24 mouse cellular contexts compared by ENCODE assay signal in the genomic region with DNA sequence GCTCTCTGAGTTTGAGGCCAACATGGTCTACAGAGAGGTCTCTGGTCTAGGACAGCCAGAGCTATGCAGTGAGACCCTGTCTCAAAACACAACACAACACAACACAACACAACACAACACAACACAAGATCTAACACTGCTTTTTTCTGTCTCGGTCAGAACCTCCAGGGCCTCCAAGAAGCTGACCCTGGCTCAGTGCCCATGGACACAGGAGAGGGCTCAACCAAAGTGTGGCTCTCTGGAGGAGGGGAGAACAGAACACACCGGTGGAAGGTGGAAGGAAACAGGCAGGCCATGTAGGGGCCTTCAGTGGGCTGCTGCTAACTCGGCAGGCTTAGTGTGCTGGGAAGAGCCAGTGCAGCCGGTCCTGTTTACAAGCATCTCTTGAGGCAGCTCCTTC. TPM values are rescaled to one million over a fixed set of nuclear protein-coding genes. Genes with fewer than 3 reads are reported as not detected.
DNase-seq lines count a peak whose midpoint lies in the region; ATAC-seq and TF ChIP-seq lines count a peak whose summit lies in the region.
"Had no signal": no experiment of that assay in that cellular context is flagged by ENCODE, and none has a peak within 500 bp of the region (broad histone marks: within the 10 kb centered on the region; RNA-seq: fewer than 3 reads in every experiment).

No protein-coding gene starts in this region.

- peaks cover 43% of the 10 kb centered on the region for H3K4me1 ChIP-seq in neural tube, embryonic 13.5 days (replicated peaks)
- peaks cover 63% of the 10 kb centered on the region for H3K4me1 ChIP-seq in neural tube, embryonic 15.5 days

- H3K27ac ChIP-seq in layer of hippocampus, adult 2 months = peak overlapping the region; percentile 99
- H3K27ac ChIP-seq in neural tube, embryonic 13.5 days (replicated peaks) = peak overlapping the region; percentile 3; the same call in 1 of the 2 replicates
- H3K27ac ChIP-seq in neural tube, embryonic 15.5 days (replicated peaks) = no peak overlapping the region
- H3K27ac ChIP-seq: embryonic facial prominence, embryonic 12.5 days; forebrain, embryonic 12.5 days; heart, embryonic 10.5 days; kidney, embryonic 15.5 days; limb, embryonic 10.5 days; liver, embryonic 15.5 days; lung, embryonic 15.5 days; neural tube, embryonic 12.5 days; stomach, embryonic 15.5 days had no signal

- 31% methylated on average over 4 of the region's 4 CpGs for WGBS in neural tube, embryonic 13.5 days
- 31% methylated on average over 4 of the region's 4 CpGs for WGBS in neural tube, embryonic 15.5 days

- H3K9me3 ChIP-seq in neural tube, embryonic 13.5 days = no peaks in the 10 kb centered on the region
- H3K9me3 ChIP-seq in neural tube, embryonic 15.5 days (replicated peaks) = no peaks in the 10 kb centered on the region
- H3K9me3 ChIP-seq: embryonic facial prominence, embryonic 12.5 days; forebrain, embryonic 12.5 days; heart, embryonic 10.5 days; kidney, embryonic 15.5 days; limb, embryonic 10.5 days; liver, embryonic 15.5 days; lung, embryonic 15.5 days; megakaryocyte, embryonic 14.5 days; neural tube, embryonic 12.5 days; stomach, embryonic 15.5 days had no signal

- H3K4me3 ChIP-seq in layer of hippocampus, adult 2 months = peak overlapping the region; percentile 27; the same call in 1 of the 2 replicates
- H3K4me3 ChIP-seq in neural tube, embryonic 13.5 days = no peak overlapping the region
- H3K4me3 ChIP-seq in neural tube, embryonic 15.5 days (replicated peaks) = no peak overlapping the region
- H3K4me3 ChIP-seq: embryonic facial prominence, embryonic 12.5 days; forebrain, embryonic 12.5 days; heart, embryonic 10.5 days; kidney, embryonic 15.5 days; limb, embryonic 10.5 days; liver, embryonic 15.5 days; lung, embryonic 15.5 days; megakaryocyte, embryonic 14.5 days; neural tube, embryonic 12.5 days; stomach, embryonic 15.5 days had no signal

- no peak for ATAC-seq in neural tube, embryonic 13.5 days (ENCODE audit: low read depth)
- no peak for ATAC-seq in neural tube, embryonic 15.5 days (ENCODE audit: low FRiP score)
- ATAC-seq: CD4-positive, CD25-positive, alpha-beta regulatory T cell, adult 4 months; intestine, postnatal 0 days had no signal

- H3K27me3 ChIP-seq in neural tube, embryonic 13.5 days = peaks cover 10% of the 10 kb centered on the region
- no peaks in the 10 kb centered on the region for H3K27me3 ChIP-seq in neural tube, embryonic 15.5 days (replicated peaks)

- no peaks in the 10 kb centered on the region for H3K36me3 ChIP-seq in neural tube, embryonic 13.5 days
- no peaks in the 10 kb centered on the region; the same call in 1 of the 2 replicates for H3K36me3 ChIP-seq in neural tube, embryonic 15.5 days
- H3K36me3 ChIP-seq: embryonic facial prominence, embryonic 12.5 days; forebrain, embryonic 12.5 days; heart, embryonic 10.5 days; kidney, embryonic 15.5 days; limb, embryonic 10.5 days; liver, embryonic 15.5 days; lung, embryonic 15.5 days; neural tube, embryonic 12.5 days; stomach, embryonic 15.5 days had no signal

- no peak overlapping the region; the same call in 1 of the 2 replicates for H3K9ac ChIP-seq in neural tube, embryonic 13.5 days
- H3K9ac ChIP-seq in neural tube, embryonic 15.5 days (replicated peaks) = no peak overlapping the region
- H3K9ac ChIP-seq: embryonic facial prominence, embryonic 12.5 days; forebrain, embryonic 12.5 days; kidney, embryonic 15.5 days; liver, embryonic 15.5 days; lung, embryonic 15.5 days; neural tube, embryonic 12.5 days; stomach, embryonic 15.5 days had no signal

- no peak overlapping the region for H3K4me2 ChIP-seq in neural tube, embryonic 13.5 days
- H3K4me2 ChIP-seq in neural tube, embryonic 15.5 days = no peak overlapping the region
- H3K4me2 ChIP-seq: embryonic facial prominence, embryonic 12.5 days; forebrain, embryonic 12.5 days; kidney, embryonic 15.5 days; liver, embryonic 15.5 days; lung, embryonic 15.5 days; neural tube, embryonic 12.5 days; stomach, embryonic 15.5 days had no signal

- no peak for TF ChIP-seq CTCF in layer of hippocampus, adult 2 months (conservative IDR thresholded peaks at IDR 0.05)

- DNase-seq in cerebellum, adult 18-20 months = peak; percentile 45 to 48
- no peak for DNase-seq in cerebellum, postnatal 4 days (ENCODE audit: low spot score in 2 of 2)
- DNase-seq in layer of hippocampus, adult 2 months (ENCODE audit: low spot score in 2 of 2) = no peak
- no peak for DNase-seq in layer of hippocampus, postnatal 36 days
- DNase-seq in kidney, adult 9 months = no peak
- DNase-seq: heart, postnatal 4 days; kidney, postnatal 36 days; liver; lung, postnatal 36 days had no signal

RNA-seq across cellular contexts. Expression of a gene that starts 5.6 kb away (rescaled TPM):
- total RNA-seq in layer of hippocampus, adult 2 months (2021) = 100 to 1,000 TPM; 218 to 236 TPM
- 100 to 1,000 TPM; 206 to 208 TPM for total RNA-seq in layer of hippocampus, postnatal 36 days (2021)
- 26.0 and 26.8 TPM in 2 replicates for polyA plus RNA-seq in neural tube, embryonic 13.5 days (2015; fragmentation: Nextera tagmentation; extraction: Ambion mirVana)
- polyA plus RNA-seq in neural tube, embryonic 15.5 days (2015; fragmentation: Nextera tagmentation; extraction: Ambion mirVana) = 40.5 and 45.9 TPM in 2 replicates
- total RNA-seq: monocyte, adult 5-6 weeks had no signal
- polyA plus RNA-seq: CD4-positive, CD25-positive, alpha-beta regulatory T cell, adult 4 months had no signal

Comparison
In these comparisons a context has a peak if more than half of its experiments do, and no peak if none do; other contexts are left out.
1. DNase-seq: peak in cerebellum, adult 18-20 months (2 of 2); none in cerebellum, postnatal 4 days (0 of 2), layer of hippocampus, adult 2 months (0 of 2), layer of hippocampus, postnatal 36 days (0 of 2) and kidney, adult 9 months (single experiment).